Comparison of ENCODE assay signal across 8 mouse cellular contexts in the genomic region with DNA sequence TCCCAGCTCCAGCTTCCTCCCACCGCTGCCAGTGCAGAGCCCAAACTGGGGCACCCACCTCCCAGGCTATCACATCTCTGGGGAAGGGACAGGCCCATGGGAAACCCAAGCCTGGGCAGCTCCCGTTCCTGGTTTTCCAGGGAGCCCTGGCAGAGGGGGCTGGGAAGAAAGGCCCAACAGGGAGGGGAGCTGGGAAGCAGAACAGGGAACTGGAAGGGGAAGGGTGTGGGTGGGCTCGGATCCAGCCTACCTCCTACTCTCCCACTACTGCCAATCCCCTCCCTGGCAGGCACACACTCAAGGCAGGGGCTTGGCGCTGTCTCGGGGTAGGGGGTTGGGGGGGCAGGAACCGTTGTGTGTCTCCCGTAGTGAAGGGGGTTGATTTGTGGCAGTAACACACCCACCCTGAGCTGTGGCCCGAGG. TPM values are rescaled to one million over a fixed set of nuclear protein-coding genes. Genes with fewer than 3 reads are reported as not detected.
A peak's percentile ranks its signal among the peaks of the same experiment; 100 is the strongest.
DNase-seq lines count a peak whose midpoint lies in the region; ATAC-seq lines count a peak whose summit lies in the region.

No protein-coding gene starts in this region.

- peak overlapping the region; percentile 9; the same call in 1 of the 2 replicates for H3K4me3 ChIP-seq in embryonic facial prominence, embryonic 12.5 days
- no peak overlapping the region for H3K4me3 ChIP-seq in macrophage (ENCODE audit: inconsistent target)

- no peaks in the 10 kb centered on the region for H3K9me3 ChIP-seq in embryonic facial prominence, embryonic 12.5 days

- H3K4me1 ChIP-seq in embryonic facial prominence, embryonic 12.5 days, result peaks cover 38% of the 10 kb centered on the region

- WGBS in embryonic facial prominence, embryonic 12.5 days, result 3% methylated on average over 8 of the region's 8 CpGs
- 8% methylated on average over 8 of the region's 8 CpGs for WGBS in macrophage (ENCODE audit: missing documents)

- ATAC-seq in embryonic facial prominence, embryonic 12.5 days (ENCODE audit: insufficient number of reproducible peaks, insufficient read depth, low FRiP score, low TSS enrichment), result peak; percentile 78

- peak; percentile 58 for DNase-seq in MN1 (ENCODE audit: low spot score)
- DNase-seq in heart, adult 8-10 months (ENCODE audit: low spot score), result peak; percentile 78
- peak; percentile 65 for DNase-seq in kidney, adult 11 months
- DNase-seq in left cerebral cortex, postnatal 36 days (ENCODE audit: low spot score in 2 of 2), result peak; percentile 71
- DNase-seq in right cerebral cortex, postnatal 25 days, result peak; percentile 76
- no peak for DNase-seq in B cell, adult 2 months

- H3K4me2 ChIP-seq in embryonic facial prominence, embryonic 12.5 days (replicated peaks), result peak overlapping the region; percentile 41

- H3K36me3 ChIP-seq in embryonic facial prominence, embryonic 12.5 days, result peaks cover 36% of the 10 kb centered on the region
- H3K36me3 ChIP-seq in macrophage (ENCODE audit: inconsistent target), result peaks cover 37% of the 10 kb centered on the region

- peaks cover 100% of the 10 kb centered on the region for H3K79me2 ChIP-seq in macrophage (ENCODE audit: inconsistent target)

- H3K27me3 ChIP-seq in embryonic facial prominence, embryonic 12.5 days, result no peaks in the 10 kb centered on the region

- intact Hi-C loops in left cerebral cortex, postnatal 36 days (cut with DNase I), result no loop called here

- peak overlapping the region; percentile 82 for H3K27ac ChIP-seq in embryonic facial prominence, embryonic 12.5 days
- H3K27ac ChIP-seq in macrophage, result peak overlapping the region; percentile 88

- peak overlapping the region; percentile 43; the same call in 1 of the 2 replicates for H3K9ac ChIP-seq in embryonic facial prominence, embryonic 12.5 days

RNA-seq across cellular contexts. Expression of a gene that starts 28.1 kb away (rescaled TPM):
- 220 and 229 TPM in 2 replicates for polyA plus RNA-seq in embryonic facial prominence, embryonic 12.5 days (2016; fragmentation: Nextera tagmentation; extraction: Ambion mirVana)
- total RNA-seq in heart, adult 8-10 months (2022), result 10 to 100 TPM; 46.0 to 59.4 (median 50.9) TPM
- 100 to 1,000 TPM; 100 to 124 TPM for total RNA-seq in left cerebral cortex, postnatal 36 days (2021)
- total RNA-seq in macrophage (2018; cell fraction: chromatin; rRNA removed), result 1,000 to 10,000 TPM in 3 of 26 experiments, 100 to 1,000 TPM in 23; 182 to 1,452 (median 590) TPM
- 100 to 1,000 TPM in 25 of 26 experiments, 10 to 100 TPM in 1; 83.9 to 342 (median 173) TPM for total RNA-seq in macrophage (2018; cell fraction: cytosol; rRNA removed)
- total RNA-seq in macrophage (2018; cell fraction: nucleus; rRNA removed), result 100 to 1,000 TPM; 125 to 674 (median 269) TPM
- 76.3 to 253 TPM (median 241 TPM) in 3 replicates for polyA plus RNA-seq in macrophage (2018)

Comparison
In these comparisons a context has a peak if more than half of its experiments do, and no peak if none do; other contexts are left out.
1. DNase-seq: peak in MN1 (single experiment), heart, adult 8-10 months (single experiment), kidney, adult 11 months (single experiment), left cerebral cortex, postnatal 36 days (2 of 2) and right cerebral cortex, postnatal 25 days (single experiment); none in B cell, adult 2 months (0 of 2).